Mouse (Mus musculus) hindlimb bud, embryonic 11.5 days (tissue): Measurements from ENCODE around the gene Taar6.

Experiments
- DNase-seq: peaks from one replicate; pipeline ENCODE4 v3.0.0-alpha.2; 2012; ENCODE audit warnings: low read depth, low spot score; ENCODE audit errors: extremely low spot score

The Taar6 gene

DNA sequence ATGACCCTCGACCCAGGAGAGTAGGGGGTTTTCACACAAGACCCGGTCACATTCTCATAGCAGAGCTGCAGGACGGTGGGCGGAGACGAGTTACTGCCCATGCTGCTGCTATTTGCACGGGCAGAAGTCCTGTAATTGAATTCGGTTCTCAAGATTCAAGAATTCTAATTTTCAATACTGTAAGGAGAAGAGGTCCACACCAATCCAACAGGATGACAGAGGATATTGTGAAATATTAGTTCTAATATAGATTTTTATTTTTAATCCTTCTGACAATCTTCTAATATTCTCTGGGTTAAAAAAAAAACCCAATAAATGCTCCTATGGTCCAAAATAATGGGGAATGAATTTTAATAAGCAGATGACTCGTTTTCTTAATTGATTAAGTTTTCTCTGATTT is at the start of gene Taar6:
Taar6 (minus strand) TSS at position 101 of the 400 bp plus-strand sequence.
- no peak for DNase-seq

DNA sequence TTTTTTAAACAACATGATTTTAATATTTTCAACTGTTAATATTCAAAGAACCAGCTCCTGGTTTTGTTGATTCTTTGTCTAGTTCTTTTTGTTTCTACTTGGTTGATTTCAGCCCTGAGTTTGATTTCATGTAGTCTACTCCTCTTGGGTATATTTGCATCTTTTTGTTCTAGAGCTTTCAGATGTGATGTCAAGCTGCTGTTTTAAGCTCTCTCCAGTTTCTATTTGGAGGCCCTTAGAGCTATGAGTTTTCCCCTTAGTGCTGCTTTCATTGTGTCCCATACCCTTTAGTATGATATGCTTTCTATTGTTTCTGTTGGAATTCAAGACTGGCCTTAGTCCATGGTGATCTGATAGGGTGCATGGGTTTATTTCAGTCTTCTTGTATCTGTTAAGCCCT is 45.9 kb upstream of the Taar6 start:
- no peak for DNase-seq

DNA sequence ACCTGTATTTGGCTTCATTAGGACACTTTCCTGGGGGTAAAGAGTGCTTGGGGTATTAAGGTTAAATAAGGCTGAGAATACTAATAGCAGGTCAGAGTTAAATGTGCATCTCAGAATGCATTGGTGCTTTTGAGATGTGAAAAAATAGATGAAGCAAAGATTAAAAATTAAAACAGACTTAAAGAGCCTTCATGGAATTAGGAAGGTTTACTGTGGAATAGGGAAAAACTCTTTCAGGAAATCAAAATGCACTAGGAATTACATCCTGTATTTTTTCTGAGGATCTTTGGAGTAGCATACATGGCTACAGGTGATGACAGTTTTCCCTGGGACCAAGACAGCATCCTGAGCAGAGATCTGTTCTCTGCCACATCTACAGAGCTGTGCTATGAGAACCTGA is 41.5 kb upstream of the Taar6 start, which contains the start of gene Taar7d:
Taar7d (plus strand) TSS at position 301 of the 400 bp plus-strand sequence.
- DNase-seq, result no peak

GRCm38 (mm10) chr10:24008143-24008542 is 22.7 kb upstream of the Taar6 start:
- DNase-seq, result no peak

- DNase-seq, result no peak
These were observed 21.6 kb upstream of the Taar6 start for GRCm38 (mm10) chr10:24007034-24007433.

DNA sequence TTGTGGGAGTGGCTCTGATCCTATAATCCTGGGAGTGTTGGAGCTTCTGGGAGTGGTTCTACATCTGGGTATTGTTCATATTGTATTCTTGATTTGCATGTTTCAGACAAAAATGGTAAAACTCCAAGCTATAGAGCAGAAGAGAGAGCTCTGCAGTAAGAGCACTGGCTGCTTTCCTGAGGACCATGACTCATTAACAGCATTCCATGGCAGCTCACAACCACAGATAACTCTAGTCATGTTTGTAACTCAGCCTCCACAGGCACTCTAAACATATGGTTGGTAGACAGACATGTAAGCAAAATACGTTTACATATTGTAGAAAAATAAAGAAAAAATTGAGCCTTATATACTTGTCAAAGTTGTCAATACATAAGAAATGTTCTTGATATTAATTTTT is 21.0 kb upstream of the Taar6 start:
- DNase-seq, result no peak

- DNase-seq, result no peak
These were observed 14.2 kb upstream of the Taar6 start, which contains the start of gene Taar7b for GRCm38 (mm10) chr10:23999639-24000038. Gene Taar7b, plus strand, starts transcription at chr10:23999939.

- DNase-seq, result no peak
These were observed 7.9 kb upstream of the Taar6 start, which contains the start of gene Taar7a for GRCm38 (mm10) chr10:23993381-23993780. Gene Taar7a, minus strand, starts transcription at chr10:23993481.

GRCm38 (mm10) chr10:23986419-23986818 is 973 bp upstream of the Taar6 start:
- DNase-seq, result no peak

- peak; percentile 46 for DNase-seq
These were observed 6.3 kb downstream of the Taar6 start for GRCm38 (mm10) chr10:23978901-23979705.

DNA sequence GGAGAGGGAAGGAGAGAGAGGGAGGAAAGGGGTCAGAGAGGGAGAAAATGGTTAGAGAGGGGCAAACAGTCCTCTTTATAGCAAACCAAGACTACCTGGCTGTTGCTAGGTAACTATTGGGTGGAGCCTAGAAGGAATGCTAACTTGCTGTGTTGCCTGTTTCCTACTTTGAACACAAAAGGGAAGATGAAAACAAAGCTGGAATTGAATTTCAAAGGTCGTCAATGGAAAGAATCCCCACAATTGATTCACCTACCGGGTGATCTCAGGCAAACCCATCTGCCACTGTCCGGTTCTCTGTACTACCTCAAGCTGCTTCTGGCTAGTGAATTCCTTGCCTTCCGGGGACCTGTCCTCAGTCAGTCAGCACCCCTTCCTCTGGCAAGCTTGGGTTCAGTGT is 7.5 kb downstream of the Taar6 start:
- DNase-seq, result no peak

GRCm38 (mm10) chr10:23971256-23971655 is 14.2 kb downstream of the Taar6 start:
- no peak for DNase-seq

- DNase-seq, result no peak
These were observed 14.7 kb downstream of the Taar6 start, which contains the start of gene Taar5 for GRCm38 (mm10) chr10:23970656-23971165. Gene Taar5, plus strand, starts transcription at chr10:23970706.

GRCm38 (mm10) chr10:23964921-23965610 is 20.4 kb downstream of the Taar6 start:
- no peak for DNase-seq

- no peak for DNase-seq
These were observed 22.0 kb downstream of the Taar6 start for GRCm38 (mm10) chr10:23963444-23963843.

DNA sequence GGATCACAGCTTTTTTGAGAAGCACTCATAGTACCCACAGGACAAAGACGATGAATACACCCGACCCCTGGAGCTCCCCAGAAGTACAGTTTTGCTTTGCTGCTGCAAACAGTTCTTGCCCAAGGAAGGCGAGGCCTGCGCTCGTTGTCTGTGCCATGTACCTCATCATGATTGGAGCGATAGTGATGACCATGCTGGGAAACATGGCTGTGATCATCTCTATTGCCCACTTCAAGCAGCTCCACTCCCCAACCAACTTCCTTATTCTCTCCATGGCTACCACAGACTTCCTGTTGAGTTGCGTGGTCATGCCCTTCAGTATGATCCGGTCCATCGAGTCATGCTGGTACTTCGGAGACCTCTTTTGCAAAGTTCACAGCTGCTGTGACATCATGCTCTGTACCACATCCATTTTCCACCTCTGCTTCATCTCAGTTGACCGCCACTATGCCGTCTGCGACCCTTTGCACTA is 25.0 kb downstream of the Taar6 start, which contains the start of gene Taar4:
Taar4 (plus strand) TSS at position 51 of the 472 bp plus-strand sequence.
- no peak for DNase-seq

DNA sequence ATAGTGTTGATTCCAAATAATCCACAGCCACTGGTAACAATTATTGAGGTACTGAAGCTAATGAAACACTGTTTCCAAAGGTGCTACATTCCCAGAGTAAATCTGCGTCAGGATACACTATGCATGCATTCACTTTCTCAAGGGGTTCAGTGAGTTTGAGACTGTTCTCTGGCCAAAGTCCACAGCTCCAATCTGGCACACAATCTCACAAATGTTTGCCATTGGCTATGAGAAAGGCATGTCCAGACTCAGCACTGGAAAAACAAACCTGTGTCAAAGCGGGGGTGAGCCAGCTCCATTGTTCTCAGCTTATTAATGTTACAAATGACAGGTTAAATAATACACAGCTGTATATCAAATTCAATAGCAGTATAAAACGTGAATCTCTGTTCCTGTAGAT is 26.4 kb downstream of the Taar6 start:
- DNase-seq, result no peak

GRCm38 (mm10) chr10:23951714-23952113 is 33.7 kb downstream of the Taar6 start:
- no peak for DNase-seq

- no peak for DNase-seq
These were observed 35.9 kb downstream of the Taar6 start, which contains the start of gene Taar3 for GRCm38 (mm10) chr10:23949508-23950005. Gene Taar3, plus strand, starts transcription at chr10:23949558.

- DNase-seq, result no peak
These were observed 37.4 kb downstream of the Taar6 start for GRCm38 (mm10) chr10:23948026-23948425.

DNA sequence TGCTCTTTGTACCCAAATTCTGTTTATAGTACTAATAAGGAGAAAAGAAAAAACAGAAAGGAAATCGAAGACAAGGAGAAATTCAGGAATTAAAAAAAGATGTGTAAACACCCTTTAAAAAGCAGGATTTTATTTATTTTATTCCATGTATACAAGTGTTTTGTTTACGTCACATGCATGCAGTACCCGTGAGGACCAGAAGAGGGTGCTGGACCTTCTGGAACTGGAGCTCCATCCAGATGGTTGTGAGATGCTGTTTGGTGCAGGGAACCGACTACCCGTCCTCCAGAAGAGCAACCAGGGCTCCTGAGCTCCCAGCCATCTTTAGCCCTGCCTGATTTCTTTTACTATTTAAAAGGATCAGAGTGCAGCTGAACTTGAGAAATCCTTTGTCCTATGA is 43.0 kb downstream of the Taar6 start:
- DNase-seq, result no peak
